Mouse (Mus musculus) c-Kit-positive CD71-negative TER-119-negative erythroid progenitor cells, embryonic 14.5 days (primary cell): Measurements from ENCODE around the gene Gm9972.

Experiments used
- DNase-seq: peaks from one replicate; pipeline ENCODE4 v3.0.0-alpha.2; 2013; ENCODE audit warnings: low read depth

The Gm9972 gene

GRCm38 (mm10) chr11:43035446-43035845 lies at the start of gene Gm9972:
Gm9972 (plus strand) TSS chr11:43035746.
- no peak for DNase-seq

DNA sequence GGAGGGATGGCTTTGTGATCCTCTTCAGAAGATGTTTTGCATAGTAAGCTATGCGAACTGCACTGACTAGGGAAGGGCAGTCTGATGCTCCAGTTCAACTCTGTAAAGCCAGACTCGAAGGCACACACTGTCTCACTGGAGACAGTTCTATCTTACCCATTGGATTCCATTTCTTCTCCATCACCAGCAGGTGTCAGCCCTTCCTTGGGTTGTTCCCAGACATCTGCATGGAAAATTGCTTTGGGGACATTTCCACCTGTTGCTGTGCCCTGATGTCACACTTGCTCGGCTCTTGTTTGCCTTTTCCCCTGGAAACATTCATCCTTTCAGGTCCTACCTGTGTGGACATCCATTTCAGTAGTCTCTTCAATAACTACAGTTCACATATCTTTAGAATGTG lies 36.4 kb upstream of the Gm9972 start:
- DNase-seq = no peak

GRCm38 (mm10) chr11:43011941-43012340 lies 23.6 kb upstream of the Gm9972 start:
- no peak for DNase-seq

DNA sequence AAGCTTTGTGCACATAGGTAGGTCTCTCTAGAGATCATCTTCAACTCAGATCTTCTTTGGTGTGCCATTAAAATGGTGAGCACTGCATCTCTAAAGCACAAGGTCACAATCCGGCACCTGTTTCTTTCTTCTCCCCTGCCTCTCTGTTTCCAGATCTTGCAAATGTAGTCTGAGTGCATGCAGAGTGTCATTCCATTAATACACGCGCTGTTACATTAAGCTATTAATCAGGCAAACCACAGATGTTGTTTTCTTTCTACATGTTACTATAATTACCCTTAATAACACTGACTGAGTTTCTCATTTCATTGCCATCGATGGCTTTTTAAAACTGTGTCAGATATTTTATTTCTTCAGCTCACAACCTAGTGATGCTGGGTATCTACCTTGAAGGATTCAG lies 22.6 kb upstream of the Gm9972 start:
- DNase-seq = no peak

DNA sequence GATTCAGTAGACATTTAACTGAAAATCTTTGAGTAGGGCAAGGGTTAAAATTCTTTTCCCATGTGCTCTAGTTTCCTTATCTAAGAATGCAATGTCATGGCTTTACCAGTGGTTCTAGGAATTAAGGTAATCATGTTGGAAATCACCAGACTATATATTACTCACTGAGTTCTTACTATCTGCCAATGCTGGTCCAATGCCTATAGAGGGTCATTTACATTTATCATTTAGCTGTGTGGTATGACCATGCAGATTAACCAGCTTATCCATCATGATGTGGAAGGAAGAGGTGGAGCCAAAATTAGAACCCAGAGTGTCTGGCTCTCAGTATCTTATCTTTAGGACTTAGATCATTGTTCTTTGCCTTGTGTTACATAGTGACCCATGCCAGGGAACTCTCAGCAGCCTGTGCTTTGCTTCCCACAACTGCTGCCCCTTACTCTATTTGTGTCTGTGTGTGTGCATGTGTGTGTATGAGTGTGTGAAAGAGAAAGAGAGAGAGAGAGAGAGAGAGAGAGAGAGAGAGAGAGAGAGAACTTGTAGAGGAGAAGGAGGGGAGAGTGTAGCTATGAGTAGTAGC lies 12.3 kb upstream of the Gm9972 start:
- no peak for DNase-seq

- DNase-seq = no peak
These were observed 5.7 kb upstream of the Gm9972 start for GRCm38 (mm10) chr11:43029813-43030212.

DNA sequence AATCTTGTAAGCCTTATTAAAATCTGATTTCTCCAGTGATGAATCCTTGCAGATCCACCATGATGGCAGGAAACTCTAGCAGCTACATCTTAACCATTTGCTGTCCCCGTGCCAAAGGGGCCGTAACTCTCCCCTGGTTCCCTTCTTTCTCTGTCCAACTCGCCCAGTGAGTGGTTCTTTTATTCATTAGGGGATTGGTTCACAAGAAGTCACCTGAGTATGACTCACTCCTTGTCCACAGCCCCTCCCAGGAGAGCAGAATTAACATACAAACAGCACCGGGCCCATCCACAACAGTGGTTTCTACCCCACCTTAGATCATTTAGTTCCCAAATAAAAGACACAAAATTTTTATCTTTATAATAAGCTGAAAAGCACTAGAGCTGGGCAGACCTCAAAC lies 3.4 kb upstream of the Gm9972 start:
- DNase-seq = no peak

GRCm38 (mm10) chr11:43045871-43046548 lies 10.5 kb downstream of the Gm9972 start:
- no peak for DNase-seq

DNA sequence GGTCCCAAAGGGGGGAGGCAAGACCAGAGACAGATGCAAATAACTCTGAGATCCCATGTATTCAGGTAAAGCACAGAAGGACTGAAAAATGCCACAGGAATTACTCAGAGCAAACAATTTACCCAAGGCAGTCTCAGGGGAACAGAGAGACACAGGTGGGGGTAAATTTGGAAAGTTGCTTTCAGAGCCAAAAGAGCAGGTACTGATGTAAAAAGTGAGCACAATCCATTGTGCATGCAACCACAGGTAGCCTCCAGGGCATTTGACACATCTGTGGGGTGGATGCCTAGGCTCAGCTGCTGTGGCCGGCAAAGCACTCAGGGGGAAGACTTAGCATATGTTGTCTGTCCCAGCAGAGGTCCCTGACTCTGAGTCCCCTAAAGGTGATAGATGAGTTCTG lies 13.8 kb downstream of the Gm9972 start:
- no peak for DNase-seq

GRCm38 (mm10) chr11:43054972-43055371 lies 19.4 kb downstream of the Gm9972 start:
- no peak for DNase-seq

- no peak for DNase-seq
These were observed 24.0 kb downstream of the Gm9972 start for GRCm38 (mm10) chr11:43059437-43059970.

GRCm38 (mm10) chr11:43062286-43062685 lies 26.7 kb downstream of the Gm9972 start:
- DNase-seq = no peak

GRCm38 (mm10) chr11:43086309-43087050 lies 50.9 kb downstream of the Gm9972 start:
- no peak for DNase-seq
